Mouse (Mus musculus): ENCODE measurements around the gene Ptprb. TPM values are rescaled to one million over a fixed set of nuclear protein-coding genes. Genes with fewer than 3 reads are reported as not detected.

Gene Ptprb
- total and polyA plus RNA-seq, 2 experiments from 2014 or later, result 3.3 to 9.8 TPM

DNA sequence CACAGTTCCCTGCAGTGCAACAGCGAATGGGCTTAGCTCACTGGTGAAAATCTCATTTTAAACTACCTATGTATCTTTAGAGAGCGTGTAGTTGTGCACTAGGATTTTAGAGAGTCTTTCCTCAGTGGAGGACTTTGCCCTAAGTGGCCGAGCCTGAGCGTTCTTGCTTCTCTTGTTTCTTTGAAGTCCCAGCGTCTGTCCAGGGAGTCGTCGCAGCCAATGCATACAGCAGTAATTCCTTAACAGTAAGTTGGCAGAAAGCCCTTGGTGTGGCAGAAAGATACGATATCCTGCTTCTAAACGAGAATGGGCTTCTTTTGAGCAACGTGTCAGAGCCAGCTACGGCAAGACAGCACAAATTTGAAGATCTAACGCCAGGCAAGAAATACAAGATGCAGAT, 65.9 kb downstream of the Ptprb start:
- no peak overlapping the region for H3K4me2 ChIP-seq (ENCODE audit: low read depth, low read length, poor library complexity, severe bottlenecking)
- H3K9me3 ChIP-seq (ENCODE audit: low read length), result no peaks in the 10 kb centered on the region
- DNase-seq (ENCODE audit: low spot score), result no peak
- no peak overlapping the region for H3K9ac ChIP-seq (replicated peaks; ENCODE audit: low read length, poor library complexity, severe bottlenecking)
- H3K27ac ChIP-seq (ENCODE audit: low read depth, low read length), result no peak overlapping the region
- no peaks in the 10 kb centered on the region for H3K27me3 ChIP-seq (ENCODE audit: insufficient read depth, low read length)
- no peak for ATAC-seq (ENCODE audit: low FRiP score)
- WGBS, result 80% methylated on average over 12 of the region's 12 CpGs
- H3K4me3 ChIP-seq (ENCODE audit: low read depth, low read length), result no peak overlapping the region
- TF ChIP-seq CTCF (IDR thresholded peaks at IDR 0.05), result no peak
- H3K4me1 ChIP-seq (ENCODE audit: insufficient read depth, low read length), result no peaks in the 10 kb centered on the region
- H3K36me3 ChIP-seq (ENCODE audit: insufficient read depth, low read length), result no peaks in the 10 kb centered on the region

DNA sequence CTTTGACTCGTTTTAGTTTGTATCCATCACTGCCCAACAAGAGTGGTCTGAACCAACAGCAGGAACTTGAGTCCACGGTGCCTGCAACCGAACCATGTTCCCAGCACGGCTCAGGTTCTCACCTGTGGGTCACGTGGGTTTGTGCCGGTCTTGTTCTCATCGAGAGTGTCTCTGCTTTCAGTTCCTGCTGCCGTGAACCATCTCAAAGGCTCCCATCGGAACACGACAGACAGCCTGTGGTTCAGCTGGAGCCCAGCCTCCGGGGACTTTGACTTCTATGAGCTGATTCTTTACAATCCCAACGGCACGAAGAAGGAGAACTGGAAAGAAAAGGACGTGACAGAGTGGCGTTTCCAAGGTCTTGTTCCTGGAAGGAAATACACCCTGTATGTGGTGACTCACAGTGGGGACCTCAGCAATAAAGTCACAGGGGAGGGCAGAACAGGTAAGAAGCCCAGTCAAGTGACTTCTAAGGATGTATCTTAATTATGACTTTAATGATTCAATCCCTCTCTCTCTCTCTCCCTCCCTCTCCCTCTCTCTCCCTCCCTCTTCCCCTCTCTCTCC, 71.4 kb downstream of the Ptprb start:
- 88% methylated on average over 15 of the region's 15 CpGs for WGBS
- Histone ChIP-seq H3K36me3 (ENCODE audit: insufficient read depth, low read length) (no peaks in the 10 kb centered on the region), H3K27ac (ENCODE audit: low read depth, low read length) (no peak overlapping the region), H3K4me3 (ENCODE audit: low read depth, low read length) (no peak overlapping the region), H3K9ac (replicated peaks; ENCODE audit: low read length, poor library complexity, severe bottlenecking) (no peak overlapping the region), H3K4me1 (ENCODE audit: insufficient read depth, low read length) (no peaks in the 10 kb centered on the region), H3K27me3 (ENCODE audit: insufficient read depth, low read length) (no peaks in the 10 kb centered on the region), H3K9me3 (ENCODE audit: low read length) (no peaks in the 10 kb centered on the region), H3K4me2 (ENCODE audit: low read depth, low read length, poor library complexity, severe bottlenecking) (no peak overlapping the region)
- DNase-seq (ENCODE audit: low spot score), result no peak
- TF ChIP-seq CTCF (IDR thresholded peaks at IDR 0.05), result no peak
- ATAC-seq (ENCODE audit: low FRiP score), result no peak

DNA sequence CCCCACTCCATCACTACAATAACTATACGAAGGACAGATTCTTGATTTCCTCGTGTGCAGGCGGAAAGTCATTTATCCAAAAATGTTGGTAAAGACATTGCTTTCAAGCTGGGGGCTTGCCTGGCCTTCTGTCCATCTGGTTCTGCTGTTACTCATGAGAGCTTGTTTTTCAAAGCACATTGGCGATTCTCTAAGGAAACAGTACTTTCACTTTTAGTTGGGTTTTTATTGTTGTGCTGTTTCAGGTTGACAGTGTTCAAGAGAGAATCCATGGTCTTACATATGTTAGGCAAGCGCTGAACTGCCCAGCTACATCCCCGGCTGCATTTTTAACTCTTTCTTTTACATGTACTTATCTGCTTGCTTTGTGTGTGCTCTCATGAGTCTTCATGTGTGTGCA, 73.7 kb downstream of the Ptprb start:
- Histone ChIP-seq H3K36me3 (ENCODE audit: insufficient read depth, low read length) (no peaks in the 10 kb centered on the region), H3K4me2 (ENCODE audit: low read depth, low read length, poor library complexity, severe bottlenecking) (no peak overlapping the region), H3K4me3 (ENCODE audit: low read depth, low read length) (no peak overlapping the region), H3K4me1 (ENCODE audit: insufficient read depth, low read length) (no peaks in the 10 kb centered on the region), H3K9ac (replicated peaks; ENCODE audit: low read length, poor library complexity, severe bottlenecking) (no peak overlapping the region), H3K27ac (ENCODE audit: low read depth, low read length) (no peak overlapping the region), H3K9me3 (ENCODE audit: low read length) (no peaks in the 10 kb centered on the region), H3K27me3 (ENCODE audit: insufficient read depth, low read length) (no peaks in the 10 kb centered on the region)
- no peak for DNase-seq (ENCODE audit: low spot score)
- no peak for ATAC-seq (ENCODE audit: low FRiP score)
- TF ChIP-seq CTCF (IDR thresholded peaks at IDR 0.05), result no peak
- 94% methylated on average over 6 of the region's 6 CpGs for WGBS

DNA sequence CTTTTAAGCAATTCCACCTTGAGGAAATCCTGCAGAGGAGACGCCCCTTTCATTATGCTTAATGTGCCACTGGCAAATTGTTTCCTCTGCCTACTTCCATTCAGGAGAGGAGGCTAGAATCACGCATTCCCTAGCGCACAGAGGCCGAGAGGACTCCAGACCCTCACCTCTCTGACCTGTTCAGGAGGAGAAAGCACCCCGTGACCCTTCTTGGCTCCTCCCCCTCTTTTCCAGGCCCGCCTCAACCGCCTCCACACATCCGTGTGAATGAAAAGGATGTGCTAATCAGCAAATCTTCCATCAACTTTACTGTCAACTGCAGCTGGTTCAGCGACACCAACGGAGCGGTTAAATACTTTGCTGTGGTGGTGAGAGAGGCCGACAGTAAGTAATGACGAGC, 75.2 kb downstream of the Ptprb start:
- 43% methylated on average over 13 of the region's 13 CpGs for WGBS
- H3K4me2 ChIP-seq (ENCODE audit: low read depth, low read length, poor library complexity, severe bottlenecking), result no peak overlapping the region
- no peaks in the 10 kb centered on the region for H3K4me1 ChIP-seq (ENCODE audit: insufficient read depth, low read length)
- H3K9ac ChIP-seq (replicated peaks; ENCODE audit: low read length, poor library complexity, severe bottlenecking), result no peak overlapping the region
- H3K4me3 ChIP-seq (ENCODE audit: low read depth, low read length), result no peak overlapping the region
- H3K27me3 ChIP-seq (ENCODE audit: insufficient read depth, low read length), result no peaks in the 10 kb centered on the region
- H3K27ac ChIP-seq (ENCODE audit: low read depth, low read length), result no peak overlapping the region
- no peaks in the 10 kb centered on the region for H3K9me3 ChIP-seq (ENCODE audit: low read length)
- no peak for DNase-seq (ENCODE audit: low spot score)
- ATAC-seq (ENCODE audit: low FRiP score), result no peak
- H3K36me3 ChIP-seq (ENCODE audit: insufficient read depth, low read length), result no peaks in the 10 kb centered on the region
- no peak for TF ChIP-seq CTCF (IDR thresholded peaks at IDR 0.05)

DNA sequence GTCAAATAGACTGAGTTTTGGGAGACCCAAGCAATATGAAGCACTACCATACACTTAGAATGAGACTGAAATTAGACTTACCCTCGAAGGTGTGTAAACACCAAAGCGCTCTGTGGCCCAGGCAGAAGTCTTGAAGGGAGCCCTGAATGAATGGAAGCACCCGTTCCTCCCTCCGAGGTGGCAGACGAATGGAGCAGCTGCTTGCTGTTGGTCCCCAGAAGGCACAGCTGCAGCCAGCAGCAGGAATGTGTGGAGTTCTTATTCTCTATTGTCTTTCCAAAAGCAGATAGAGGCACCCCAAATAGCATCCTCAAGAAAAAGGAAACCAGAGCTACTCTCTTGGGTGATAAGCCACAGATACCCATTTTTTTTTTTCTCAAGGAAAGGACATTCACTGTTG, 79.0 kb downstream of the Ptprb start:
- Histone ChIP-seq H3K9ac (replicated peaks; ENCODE audit: low read length, poor library complexity, severe bottlenecking) (no peak overlapping the region), H3K27ac (ENCODE audit: low read depth, low read length) (no peak overlapping the region), H3K4me3 (ENCODE audit: low read depth, low read length) (no peak overlapping the region), H3K4me1 (ENCODE audit: insufficient read depth, low read length) (no peaks in the 10 kb centered on the region), H3K36me3 (ENCODE audit: insufficient read depth, low read length) (no peaks in the 10 kb centered on the region), H3K9me3 (ENCODE audit: low read length) (no peaks in the 10 kb centered on the region), H3K27me3 (ENCODE audit: insufficient read depth, low read length) (no peaks in the 10 kb centered on the region; the same call in 1 of the 2 replicates), H3K4me2 (ENCODE audit: low read depth, low read length, poor library complexity, severe bottlenecking) (no peak overlapping the region)
- ATAC-seq (ENCODE audit: low FRiP score) (no peak), DNase-seq (ENCODE audit: low spot score) (no peak)
- no peak for TF ChIP-seq CTCF (IDR thresholded peaks at IDR 0.05)
- 66% methylated on average over 5 of the region's 5 CpGs for WGBS

DNA sequence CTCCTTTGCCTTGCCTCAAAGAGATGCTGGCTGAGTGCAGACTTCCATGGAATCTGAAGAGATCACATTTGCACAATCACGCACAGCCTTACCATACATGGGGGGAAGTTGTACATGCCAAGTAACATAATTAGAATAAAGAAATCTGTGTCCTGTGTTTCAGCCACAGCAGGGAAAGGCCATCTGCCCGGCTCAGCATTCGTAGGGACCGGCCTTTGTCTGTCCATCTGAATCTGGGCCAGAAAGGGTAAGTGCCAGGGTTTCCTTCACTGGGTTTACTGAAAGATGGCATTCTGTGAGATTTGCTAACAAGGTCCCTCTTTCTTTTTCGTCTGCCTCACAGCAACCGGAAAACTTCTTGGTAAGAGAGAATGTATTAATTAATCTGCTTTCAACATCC, 86.9 kb downstream of the Ptprb start:
- no peak overlapping the region for H3K4me3 ChIP-seq (ENCODE audit: low read depth, low read length)
- ATAC-seq (ENCODE audit: low FRiP score) (peak; percentile 73), DNase-seq (ENCODE audit: low spot score) (peak; percentile 86)
- no peaks in the 10 kb centered on the region for H3K27me3 ChIP-seq (ENCODE audit: insufficient read depth, low read length)
- H3K36me3 ChIP-seq (ENCODE audit: insufficient read depth, low read length), result no peaks in the 10 kb centered on the region
- TF ChIP-seq CTCF (IDR thresholded peaks at IDR 0.05), result no peak
- WGBS, result 38% methylated on average over 6 of the region's 6 CpGs
- no peak overlapping the region; the same call in 1 of the 2 replicates for H3K27ac ChIP-seq (ENCODE audit: low read depth, low read length)
- H3K4me1 ChIP-seq (ENCODE audit: insufficient read depth, low read length), result no peaks in the 10 kb centered on the region
- H3K9me3 ChIP-seq (ENCODE audit: low read length), result no peaks in the 10 kb centered on the region
- no peak overlapping the region for H3K9ac ChIP-seq (replicated peaks; ENCODE audit: low read length, poor library complexity, severe bottlenecking)
- no peak overlapping the region for H3K4me2 ChIP-seq (ENCODE audit: low read depth, low read length, poor library complexity, severe bottlenecking)

All from midbrain, postnatal 0 days (tissue).